Mouse (Mus musculus) G1E (cell line): ENCODE data around the gene Vgf.

ENCODE experiments used
- CTCF ChIP-seq: IDR thresholded peaks from 2 replicates; pipeline ENCODE4 v1.5.1; 2012; ENCODE audit warnings: low read depth, low read length, inconsistent platforms, mixed read lengths
- TAL1 ChIP-seq: conservative IDR thresholded peaks from 2 replicates; pipeline ENCODE4 v1.6.1; 2012; ENCODE audit warnings: low read depth, low read length, inconsistent platforms, mixed read lengths

- TF ChIP-seq TAL1 = no peak
- no peak for TF ChIP-seq CTCF
Measured at GRCm38 (mm10) chr5:137000612-137001011, 25.6 kb upstream of the Vgf start.
